Mouse (Mus musculus) G1E (cell line): Measurements from ENCODE around the gene Smad3.

ENCODE experiments used
- CTCF ChIP-seq: IDR thresholded peaks from 2 replicates; pipeline ENCODE4 v1.5.1; 2012; ENCODE audit warnings: low read depth, low read length, inconsistent platforms, mixed read lengths
- GATA1 ChIP-seq: IDR thresholded peaks from 2 replicates; pipeline ENCODE4 v1.6.1; 2012; ENCODE audit warnings: borderline replicate concordance, low read length, inconsistent platforms, mixed read lengths
- GATA2 ChIP-seq: IDR thresholded peaks from 2 replicates; pipeline ENCODE4 v1.6.1; 2012; ENCODE audit warnings: low read depth, low read length, inconsistent platforms, borderline replicate concordance
- POLR2AphosphoS5 ChIP-seq: IDR thresholded peaks from 2 replicates; pipeline ENCODE4 v1.6.1; 2012; ENCODE audit warnings: low read depth, low read length, inconsistent platforms; ENCODE audit not compliant: insufficient replicate concordance
- TAL1 ChIP-seq: conservative IDR thresholded peaks from 2 replicates; pipeline ENCODE4 v1.6.1; 2012; ENCODE audit warnings: low read depth, low read length, inconsistent platforms, mixed read lengths

GRCm38 (mm10) chr9:63647581-63648519 is 109.9 kb downstream of the Smad3 start:
- TF ChIP-seq CTCF (no peak), GATA1 (no peak), POLR2AphosphoS5 (no peak), TAL1 (no peak), GATA2 (no peak)
